Mouse (Mus musculus): ENCODE measurements around the gene Zbtb4. TPM values are rescaled to one million over a fixed set of nuclear protein-coding genes. Genes with fewer than 3 reads are reported as not detected.
A peak's percentile ranks its signal among the peaks of the same experiment; 100 is the strongest.

The Zbtb4 gene
- total and polyA plus RNA-seq, 3 experiments: 8.6 to 18.4 (median 13.4) TPM

DNA sequence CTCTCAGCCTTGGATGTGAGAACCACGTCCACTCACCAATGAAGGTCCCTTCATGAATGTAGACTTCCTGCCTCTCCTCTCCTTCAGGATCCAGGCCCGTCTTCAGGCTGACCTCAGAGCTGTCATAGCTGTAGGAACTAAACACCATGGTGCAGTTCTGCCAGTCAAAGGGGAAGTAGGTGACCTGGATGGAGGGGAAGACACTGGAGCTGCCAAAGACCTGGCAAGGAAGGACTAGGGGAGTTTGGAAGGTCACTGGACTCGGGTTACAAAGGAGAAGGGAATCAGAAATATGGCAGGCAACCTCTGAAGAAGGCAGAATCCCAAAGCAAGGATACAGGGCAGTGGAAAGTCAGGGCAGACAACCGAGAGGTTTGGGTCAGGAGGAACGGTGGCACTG, 27.7 kb downstream of the Zbtb4 start:
- DNase-seq (ENCODE audit: low spot score) (no peak), ATAC-seq (ENCODE audit: extremely low read depth, insufficient number of reproducible peaks, low FRiP score, poor library complexity, severe bottlenecking) (no peak)
- Histone ChIP-seq H3K4me3 (ENCODE audit: low read depth, low read length) (no peak overlapping the region), H3K9me3 (replicated peaks) (no peaks in the 10 kb centered on the region), H3K4me1 (ENCODE audit: insufficient read depth, low read depth, low read length) (peaks cover 25% of the 10 kb centered on the region), H3K36me3 (replicated peaks) (peaks cover 10% of the 10 kb centered on the region), H3K27me3 (ENCODE audit: insufficient read depth, low read length) (peaks cover 53% of the 10 kb centered on the region)
- TF ChIP-seq POLR2AphosphoS5 (IDR thresholded peaks at IDR 0.05; ENCODE audit: insufficient replicate concordance, low read depth, low read length) (no peak), TAL1 (conservative IDR thresholded peaks at IDR 0.05; ENCODE audit: low read depth, low read length) (no peak), GATA1 (IDR thresholded peaks at IDR 0.05; ENCODE audit: borderline replicate concordance, low read length) (no peak), GATA2 (IDR thresholded peaks at IDR 0.05; ENCODE audit: borderline replicate concordance, low read depth, low read length) (no peak), CTCF (IDR thresholded peaks at IDR 0.05; ENCODE audit: low read depth, low read length) (no peak)

DNA sequence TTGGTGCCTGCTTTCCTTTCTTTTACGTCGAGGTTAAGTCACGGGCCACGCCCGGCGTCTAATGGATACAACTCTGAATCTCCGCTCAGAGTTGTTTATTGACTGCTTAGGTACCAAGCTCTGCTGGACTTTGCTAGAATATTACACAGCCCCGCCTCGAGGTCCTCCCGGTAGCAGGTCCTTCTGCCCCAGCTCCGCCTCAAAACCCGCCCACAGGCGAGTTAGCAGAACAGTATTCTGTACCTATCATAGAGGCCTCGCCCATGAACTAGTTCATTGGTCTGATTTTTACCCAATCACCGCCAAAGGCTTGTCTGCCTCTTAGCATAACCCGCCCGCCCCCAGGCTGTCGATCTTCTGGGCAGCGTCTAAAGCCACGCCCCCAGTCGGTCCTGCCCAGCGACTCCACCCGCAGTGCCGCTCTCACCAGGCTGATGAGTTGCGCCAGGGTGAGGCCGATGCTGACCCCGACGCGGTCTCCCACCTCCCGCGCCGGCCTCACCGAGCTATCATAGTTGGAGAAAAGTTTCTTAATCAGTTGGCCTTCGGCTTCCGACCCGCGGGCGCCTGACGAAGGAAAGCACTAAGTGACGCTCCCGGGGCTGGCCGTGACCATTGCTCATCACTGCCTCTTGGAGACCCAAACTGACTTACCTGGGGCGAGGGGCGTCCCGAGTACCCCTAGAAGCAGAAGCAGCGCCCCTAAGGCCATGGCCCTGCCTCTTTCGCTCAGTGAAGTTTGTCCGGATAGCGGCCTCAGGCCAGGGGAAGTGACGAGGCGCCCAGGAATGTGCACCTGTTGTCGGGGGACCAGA, 29.7 kb downstream of the Zbtb4 start, which contains the start of gene Chrnb1:
Gene Chrnb1, minus strand, starts transcription at position 776 of the 815 bp plus-strand sequence.
- H3K36me3 ChIP-seq (replicated peaks): peaks cover 11% of the 10 kb centered on the region
- H3K9me3 ChIP-seq (replicated peaks): no peaks in the 10 kb centered on the region
- H3K4me1 ChIP-seq (ENCODE audit: insufficient read depth, low read depth, low read length): peaks cover 38% of the 10 kb centered on the region
- ATAC-seq (ENCODE audit: extremely low read depth, insufficient number of reproducible peaks, low FRiP score, poor library complexity, severe bottlenecking): peak; percentile 98
- peaks cover 59% of the 10 kb centered on the region for H3K27me3 ChIP-seq (ENCODE audit: insufficient read depth, low read length)
- peak within 1 kb of the TSS; percentile 73 for H3K4me3 ChIP-seq (ENCODE audit: low read depth, low read length)
- peak; percentile 95 for DNase-seq (ENCODE audit: low spot score)
- TF ChIP-seq GATA2 (IDR thresholded peaks at IDR 0.05; ENCODE audit: borderline replicate concordance, low read depth, low read length) (no peak), CTCF (IDR thresholded peaks at IDR 0.05; ENCODE audit: low read depth, low read length) (no peak), GATA1 (IDR thresholded peaks at IDR 0.05; ENCODE audit: borderline replicate concordance, low read length) (no peak), POLR2AphosphoS5 (IDR thresholded peaks at IDR 0.05; ENCODE audit: insufficient replicate concordance, low read depth, low read length) (no peak), TAL1 (conservative IDR thresholded peaks at IDR 0.05; ENCODE audit: low read depth, low read length) (no peak)

DNA sequence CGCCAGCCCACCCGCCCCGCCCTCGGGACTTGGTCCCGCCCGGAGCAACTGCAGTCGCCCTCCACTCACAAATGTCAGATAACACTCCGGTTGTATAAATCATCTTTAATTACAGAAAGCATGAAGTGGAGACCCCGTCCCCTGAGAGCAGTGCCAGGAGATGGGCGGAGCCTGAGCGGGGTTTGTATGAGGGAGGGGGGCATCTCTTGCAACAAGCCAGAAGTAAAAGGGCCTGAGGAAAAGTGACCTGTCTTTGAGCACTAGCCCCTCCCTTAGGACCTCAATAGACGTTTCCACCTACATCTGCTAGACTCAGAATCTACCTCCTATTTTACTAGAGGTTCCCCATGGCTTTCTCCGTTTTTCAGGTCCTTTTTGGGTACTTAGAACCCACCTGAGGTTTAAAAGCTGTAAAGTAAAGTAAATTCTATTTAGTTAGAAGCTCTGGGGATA, 30.3 kb downstream of the Zbtb4 start:
- H3K4me3 ChIP-seq (ENCODE audit: low read depth, low read length): peak overlapping the region; percentile 73
- ATAC-seq (ENCODE audit: extremely low read depth, insufficient number of reproducible peaks, low FRiP score, poor library complexity, severe bottlenecking) (no peak), DNase-seq (ENCODE audit: low spot score) (no peak)
- peaks cover 11% of the 10 kb centered on the region for H3K36me3 ChIP-seq (replicated peaks)
- peaks cover 65% of the 10 kb centered on the region for H3K27me3 ChIP-seq (ENCODE audit: insufficient read depth, low read length)
- peaks cover 44% of the 10 kb centered on the region for H3K4me1 ChIP-seq (ENCODE audit: insufficient read depth, low read depth, low read length)
- no peaks in the 10 kb centered on the region for H3K9me3 ChIP-seq (replicated peaks)
- TF ChIP-seq CTCF (IDR thresholded peaks at IDR 0.05; ENCODE audit: low read depth, low read length) (no peak), POLR2AphosphoS5 (IDR thresholded peaks at IDR 0.05; ENCODE audit: insufficient replicate concordance, low read depth, low read length) (no peak), GATA1 (IDR thresholded peaks at IDR 0.05; ENCODE audit: borderline replicate concordance, low read length) (no peak), GATA2 (IDR thresholded peaks at IDR 0.05; ENCODE audit: borderline replicate concordance, low read depth, low read length) (no peak), TAL1 (conservative IDR thresholded peaks at IDR 0.05; ENCODE audit: low read depth, low read length) (no peak)

DNA sequence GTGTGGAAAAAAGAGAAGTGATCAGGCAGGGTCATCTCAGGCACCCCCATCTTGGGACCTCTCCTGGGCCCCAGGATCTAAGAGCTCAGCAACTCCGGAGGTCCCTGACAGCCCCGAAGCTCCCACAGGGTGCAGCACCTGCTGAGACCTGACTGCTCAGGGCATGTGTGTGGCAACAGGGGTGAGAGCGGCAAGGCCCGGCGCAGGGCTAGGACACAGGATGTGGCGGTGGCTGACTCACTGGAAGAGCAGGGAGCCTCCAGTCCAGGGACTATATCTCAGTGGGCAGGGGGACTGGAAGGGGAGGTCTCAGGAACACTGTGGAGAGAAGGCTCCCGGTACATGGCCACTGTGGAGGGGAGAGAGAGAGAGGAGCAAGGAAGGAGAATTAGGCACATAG, 32.2 kb downstream of the Zbtb4 start:
- TF ChIP-seq TAL1 (conservative IDR thresholded peaks at IDR 0.05; ENCODE audit: low read depth, low read length) (no peak), GATA1 (IDR thresholded peaks at IDR 0.05; ENCODE audit: borderline replicate concordance, low read length) (no peak), GATA2 (IDR thresholded peaks at IDR 0.05; ENCODE audit: borderline replicate concordance, low read depth, low read length) (no peak), CTCF (IDR thresholded peaks at IDR 0.05; ENCODE audit: low read depth, low read length) (no peak), POLR2AphosphoS5 (IDR thresholded peaks at IDR 0.05; ENCODE audit: insufficient replicate concordance, low read depth, low read length) (no peak)
- Histone ChIP-seq H3K4me1 (ENCODE audit: insufficient read depth, low read depth, low read length) (peaks cover 63% of the 10 kb centered on the region), H3K4me3 (ENCODE audit: low read depth, low read length) (no peak overlapping the region), H3K9me3 (replicated peaks) (no peaks in the 10 kb centered on the region), H3K36me3 (replicated peaks) (peaks cover 11% of the 10 kb centered on the region), H3K27me3 (ENCODE audit: insufficient read depth, low read length) (peaks cover 72% of the 10 kb centered on the region)
- no peak for ATAC-seq (ENCODE audit: extremely low read depth, insufficient number of reproducible peaks, low FRiP score, poor library complexity, severe bottlenecking)
- no peak for DNase-seq (ENCODE audit: low spot score)

DNA sequence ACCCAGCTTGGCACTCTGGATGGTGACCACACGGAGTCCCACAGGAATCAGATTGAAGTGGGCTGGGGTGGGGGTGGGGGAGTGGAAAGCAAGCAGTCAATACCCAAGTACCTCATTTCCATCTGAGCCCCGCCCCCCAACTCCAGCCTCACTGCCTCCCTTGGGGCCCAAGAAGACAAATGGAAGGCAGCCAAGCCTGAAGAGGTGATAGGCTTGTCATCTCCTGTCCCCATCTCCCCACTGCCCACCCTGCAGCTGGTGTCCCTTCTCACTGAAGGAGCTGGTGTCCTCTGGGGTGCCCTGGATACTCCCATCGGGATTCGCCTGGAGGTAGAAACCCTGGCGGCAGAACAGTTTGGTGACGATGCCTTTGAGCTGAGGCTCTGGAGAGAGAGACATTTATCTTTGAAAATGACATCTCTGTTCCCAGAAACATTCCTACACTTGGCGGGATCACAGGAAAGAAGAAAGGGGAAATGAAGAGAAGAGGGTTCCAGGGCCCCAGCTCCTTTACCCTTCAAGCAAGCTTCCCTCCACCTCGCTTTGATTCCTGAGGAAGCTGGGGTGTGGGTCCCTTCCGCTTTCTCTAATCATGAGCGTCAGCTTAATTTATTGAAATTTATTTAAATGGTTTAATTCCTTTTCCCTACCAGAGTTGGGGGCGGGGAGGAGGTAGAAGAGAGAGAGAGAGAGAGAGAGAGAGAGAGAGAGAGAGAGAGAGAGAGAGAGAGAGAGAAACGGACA, 33.9 kb downstream of the Zbtb4 start:
- DNase-seq (ENCODE audit: low spot score) (peak; percentile 24), ATAC-seq (ENCODE audit: extremely low read depth, insufficient number of reproducible peaks, low FRiP score, poor library complexity, severe bottlenecking) (no peak)
- Histone ChIP-seq H3K27me3 (ENCODE audit: insufficient read depth, low read length) (peaks cover 77% of the 10 kb centered on the region), H3K4me3 (ENCODE audit: low read depth, low read length) (peak overlapping the region; percentile 68; the same call in 1 of the 2 replicates), H3K4me1 (ENCODE audit: insufficient read depth, low read depth, low read length) (peaks cover 70% of the 10 kb centered on the region), H3K36me3 (replicated peaks) (peaks cover 11% of the 10 kb centered on the region), H3K9me3 (replicated peaks) (no peaks in the 10 kb centered on the region)
- no peak for TF ChIP-seq GATA2 (IDR thresholded peaks at IDR 0.05; ENCODE audit: borderline replicate concordance, low read depth, low read length)
- TF ChIP-seq CTCF (IDR thresholded peaks at IDR 0.05; ENCODE audit: low read depth, low read length): no peak
- TF ChIP-seq POLR2AphosphoS5 (IDR thresholded peaks at IDR 0.05; ENCODE audit: insufficient replicate concordance, low read depth, low read length): no peak
- no peak for TF ChIP-seq TAL1 (conservative IDR thresholded peaks at IDR 0.05; ENCODE audit: low read depth, low read length)
- TF ChIP-seq GATA1 (IDR thresholded peaks at IDR 0.05; ENCODE audit: borderline replicate concordance, low read length): no peak

DNA sequence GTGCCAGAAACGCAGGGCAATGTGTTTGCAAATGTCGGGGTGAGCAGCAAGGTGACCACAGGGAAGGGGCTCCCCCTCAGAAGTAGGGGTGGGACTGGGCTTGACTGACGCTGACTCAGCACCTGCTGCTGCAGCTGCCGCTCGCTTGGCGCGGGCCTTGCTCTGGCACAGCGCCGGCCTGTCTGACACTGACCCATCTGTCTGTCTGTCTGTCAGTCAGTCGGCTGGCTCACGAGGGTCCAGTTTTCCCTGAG, 34.4 kb downstream of the Zbtb4 start:
- DNase-seq (ENCODE audit: low spot score) (peak; percentile 34), ATAC-seq (ENCODE audit: extremely low read depth, insufficient number of reproducible peaks, low FRiP score, poor library complexity, severe bottlenecking) (no peak)
- Histone ChIP-seq H3K4me1 (ENCODE audit: insufficient read depth, low read depth, low read length) (peaks cover 66% of the 10 kb centered on the region), H3K9me3 (replicated peaks) (no peaks in the 10 kb centered on the region), H3K27me3 (ENCODE audit: insufficient read depth, low read length) (peaks cover 82% of the 10 kb centered on the region), H3K4me3 (ENCODE audit: low read depth, low read length) (peak overlapping the region; percentile 68; the same call in 1 of the 2 replicates), H3K36me3 (replicated peaks) (peaks cover 11% of the 10 kb centered on the region)
- TF ChIP-seq GATA1 (IDR thresholded peaks at IDR 0.05; ENCODE audit: borderline replicate concordance, low read length) (no peak), POLR2AphosphoS5 (IDR thresholded peaks at IDR 0.05; ENCODE audit: insufficient replicate concordance, low read depth, low read length) (no peak), CTCF (IDR thresholded peaks at IDR 0.05; ENCODE audit: low read depth, low read length) (no peak), TAL1 (conservative IDR thresholded peaks at IDR 0.05; ENCODE audit: low read depth, low read length) (no peak)
